ENCODE assay signal across 20 mouse cellular contexts in the genomic region with DNA sequence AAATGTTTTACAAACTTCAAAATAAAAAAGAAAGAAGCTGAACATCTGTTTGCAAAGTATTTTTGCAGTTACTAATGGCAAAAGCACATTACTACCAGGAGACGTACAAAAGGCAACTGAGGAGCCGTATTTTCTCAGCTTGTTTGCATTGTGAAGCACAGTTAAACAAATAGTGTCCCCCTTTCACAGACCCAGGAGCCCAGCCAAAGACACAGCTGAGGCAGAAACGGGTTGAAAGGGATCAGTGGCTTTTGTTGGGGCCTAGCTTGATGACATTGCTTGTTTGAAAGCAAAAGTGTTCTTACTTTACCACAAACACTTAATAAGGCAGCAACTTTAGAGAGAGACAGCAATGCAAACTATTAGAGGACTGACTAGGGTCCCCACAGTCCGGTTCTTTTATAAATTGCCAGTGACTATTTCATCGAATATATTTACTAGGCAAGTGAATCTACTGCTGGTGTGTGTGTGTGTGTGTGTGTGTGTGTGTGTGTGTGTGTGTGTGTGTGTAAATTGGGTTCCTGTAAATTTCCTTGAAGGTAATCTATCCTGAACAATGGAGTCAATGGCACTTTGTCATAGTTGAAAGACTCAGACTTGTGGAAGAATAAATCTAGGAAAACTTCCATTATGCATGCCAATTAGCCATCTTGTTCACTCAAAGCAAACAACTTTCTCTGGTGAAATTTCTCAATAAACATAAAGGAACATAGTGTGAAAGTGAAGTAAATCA. TPM values are rescaled to one million over a fixed set of nuclear protein-coding genes. Genes with fewer than 3 reads are reported as not detected.
DNase-seq lines count a peak whose midpoint lies in the region; ATAC-seq lines count a peak whose summit lies in the region.
"Had no signal": no experiment of that assay in that cellular context is flagged by ENCODE, and none has a peak within 500 bp of the region (broad histone marks: within the 10 kb centered on the region; RNA-seq: fewer than 3 reads in every experiment).

No protein-coding gene starts in this region.

- no peak overlapping the region for H3K4me3 ChIP-seq in forebrain, embryonic 10.5 days
- H3K4me3 ChIP-seq in forebrain, embryonic 13.5 days: no peak overlapping the region
- H3K4me3 ChIP-seq: embryonic facial prominence, embryonic 13.5 days; heart, embryonic 13.5 days; liver, embryonic 15.5 days had no signal

- H3K9ac ChIP-seq in forebrain, embryonic 13.5 days: no peak overlapping the region
- H3K9ac ChIP-seq: embryonic facial prominence, embryonic 13.5 days; heart, embryonic 13.5 days; liver, embryonic 15.5 days had no signal

- 33% methylated on average over 5 of the region's 5 CpGs for WGBS in forebrain, embryonic 10.5 days
- 14% methylated on average over 5 of the region's 5 CpGs for WGBS in forebrain, embryonic 13.5 days

- H3K4me1 ChIP-seq in forebrain, embryonic 10.5 days: peaks cover 9% of the 10 kb centered on the region
- H3K4me1 ChIP-seq in forebrain, embryonic 13.5 days: peaks cover 7% of the 10 kb centered on the region; the same call in 1 of the 2 replicates
- H3K4me1 ChIP-seq: embryonic facial prominence, embryonic 13.5 days; heart, embryonic 13.5 days; liver, embryonic 15.5 days had no signal

- H3K27ac ChIP-seq in forebrain, embryonic 10.5 days: no peak overlapping the region
- H3K27ac ChIP-seq in forebrain, embryonic 13.5 days: no peak overlapping the region; the same call in 1 of the 2 replicates
- H3K27ac ChIP-seq: embryonic facial prominence, embryonic 13.5 days; heart, embryonic 13.5 days; liver, embryonic 15.5 days had no signal

- peak; percentile 21 for DNase-seq in forebrain, embryonic 10.5 days (ENCODE audit: extremely low spot score, low spot score)
- DNase-seq in kidney, postnatal 4 days: peak; percentile 2 to 6
- DNase-seq in kidney, adult 9 months: no peak
- peak; percentile 55 for DNase-seq in embryo, embryonic 10 days (ENCODE audit: low spot score)
- DNase-seq in mesoderm, embryonic 11.5 days (ENCODE audit: low read depth, low spot score): peak; percentile 25
- no peak for DNase-seq in gastrocnemius, postnatal 25 days
- no peak for DNase-seq in gastrocnemius, postnatal 36 days
- DNase-seq: cerebellum, postnatal 14 days; heart, postnatal 4 days; kidney, postnatal 14 days; layer of hippocampus, adult 9-11 months; lung, postnatal 14 days; thymus, postnatal 14 days had no signal

- peaks cover 6% of the 10 kb centered on the region for H3K27me3 ChIP-seq in forebrain, embryonic 10.5 days (ENCODE audit: poor library complexity, severe bottlenecking)
- 0 out of 2 replicates have a peak, but pooled peaks cover 3% of the 10 kb centered on the region for H3K27me3 ChIP-seq in forebrain, embryonic 13.5 days
- H3K27me3 ChIP-seq: embryonic facial prominence, embryonic 13.5 days; heart, embryonic 13.5 days; liver, embryonic 15.5 days had no signal

- intact Hi-C loops in gastrocnemius, postnatal 36 days (cut with DNase I): no loop called here

- no peak; the same call in 1 of the 2 replicates for ATAC-seq in forebrain, embryonic 13.5 days
- ATAC-seq: CD4-positive, CD25-positive, alpha-beta regulatory T cell, adult 4 months; intestine, embryonic 16.5 days had no signal

- no peaks in the 10 kb centered on the region for H3K36me3 ChIP-seq in forebrain, embryonic 10.5 days (replicated peaks)
- no peaks in the 10 kb centered on the region for H3K36me3 ChIP-seq in forebrain, embryonic 13.5 days (ENCODE audit: poor library complexity, severe bottlenecking)
- H3K36me3 ChIP-seq: embryonic facial prominence, embryonic 13.5 days; G1E; heart, embryonic 13.5 days; liver, embryonic 15.5 days had no signal

- H3K9me3 ChIP-seq in forebrain, embryonic 10.5 days: no peaks in the 10 kb centered on the region
- no peaks in the 10 kb centered on the region for H3K9me3 ChIP-seq in forebrain, embryonic 13.5 days (replicated peaks)
- H3K9me3 ChIP-seq: embryonic facial prominence, embryonic 13.5 days; G1E; heart, embryonic 13.5 days; liver, embryonic 15.5 days had no signal

- no peak overlapping the region for H3K4me2 ChIP-seq in forebrain, embryonic 13.5 days
- H3K4me2 ChIP-seq: embryonic facial prominence, embryonic 13.5 days; heart, embryonic 13.5 days; liver, embryonic 15.5 days had no signal

RNA-seq across cellular contexts. Expression of gene Epha7, which starts 57.8 kb away (rescaled TPM):
- 41.8 and 47.9 TPM in 2 replicates for polyA plus RNA-seq in forebrain, embryonic 10.5 days (2016; fragmentation: Nextera tagmentation; extraction: Ambion mirVana)
- polyA plus RNA-seq in forebrain, embryonic 13.5 days (2015; fragmentation: Nextera tagmentation; extraction: Ambion mirVana): 32.8 and 36.3 TPM in 2 replicates
- total RNA-seq in gastrocnemius, postnatal 25 days (2021): 1 to 10 TPM; 1.6 to 2.2 TPM
- 1 to 10 TPM; 1.5 to 1.6 TPM for total RNA-seq in gastrocnemius, postnatal 36 days (2021)
- polyA plus RNA-seq: G1E had no signal

Comparison
In these comparisons a context has a peak if more than half of its experiments do, and no peak if none do; other contexts are left out.
1. DNase-seq: peak in forebrain, embryonic 10.5 days (single experiment), kidney, postnatal 4 days (2 of 2), embryo, embryonic 10 days (single experiment) and mesoderm, embryonic 11.5 days (single experiment); none in kidney, adult 9 months (single experiment), gastrocnemius, postnatal 25 days (single experiment) and gastrocnemius, postnatal 36 days (0 of 2).